Mouse (Mus musculus): Measurements from ENCODE around the gene Grin3b. TPM values are rescaled to one million over a fixed set of nuclear protein-coding genes. Genes with fewer than 3 reads are reported as not detected.

Grin3b gene
- polyA plus RNA-seq (2012; ENCODE audit: insufficient read depth, insufficient read length, missing spikeins): 0.65 and 0.91 TPM in 2 replicates

GRCm38 (mm10) chr10:79970415-79971182 is at the start of gene Grin3b:
Gene Grin3b, plus strand, starts transcription at chr10:79970715.
- no peak within 1 kb of the TSS for H3K27ac ChIP-seq (ENCODE audit: insufficient read depth, low read depth, low read length)
- peaks cover 13% of the 10 kb centered on the region for H3K4me1 ChIP-seq (ENCODE audit: control insufficient read depth, insufficient read depth, low read length)
- TF ChIP-seq CTCF (IDR thresholded peaks at IDR 0.05; ENCODE audit: low read depth, low read length): no peak
- TF ChIP-seq POLR2A (IDR thresholded peaks at IDR 0.05; ENCODE audit: borderline replicate concordance, low read depth, low read length): no peak
- peak within 1 kb of the TSS; percentile 32 for H3K4me3 ChIP-seq (ENCODE audit: insufficient read depth, low read length)

- Histone ChIP-seq H3K4me1 (ENCODE audit: control insufficient read depth, insufficient read depth, low read length) (peaks cover 14% of the 10 kb centered on the region), H3K4me3 (ENCODE audit: insufficient read depth, low read length) (no peak within 1 kb of the TSS), H3K27ac (ENCODE audit: insufficient read depth, low read depth, low read length) (no peak within 1 kb of the TSS)
- TF ChIP-seq CTCF (IDR thresholded peaks at IDR 0.05; ENCODE audit: low read depth, low read length): no peak
- TF ChIP-seq POLR2A (IDR thresholded peaks at IDR 0.05; ENCODE audit: borderline replicate concordance, low read depth, low read length): no peak
Observed at GRCm38 (mm10) chr10:79920958-79921535, 49.5 kb upstream of the Grin3b start, which contains the start of gene R3hdm4. Gene R3hdm4, minus strand, starts transcription at chr10:79921208.

DNA sequence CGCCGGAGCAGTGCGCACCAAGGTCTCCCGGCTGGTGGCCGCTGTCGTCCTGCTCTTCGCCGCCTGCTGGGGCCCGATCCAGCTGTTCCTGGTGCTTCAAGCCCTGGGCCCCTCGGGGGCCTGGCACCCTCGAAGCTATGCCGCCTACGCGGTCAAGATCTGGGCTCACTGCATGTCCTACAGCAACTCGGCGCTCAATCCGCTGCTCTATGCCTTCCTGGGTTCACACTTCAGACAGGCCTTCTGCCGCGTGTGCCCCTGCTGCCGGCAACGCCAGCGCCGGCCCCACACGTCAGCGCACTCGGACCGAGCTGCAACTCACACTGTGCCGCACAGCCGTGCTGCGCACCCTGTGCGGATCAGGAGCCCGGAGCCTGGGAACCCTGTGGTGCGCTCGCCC is 48.9 kb upstream of the Grin3b start:
- no peak overlapping the region for H3K27ac ChIP-seq (ENCODE audit: insufficient read depth, low read depth, low read length)
- TF ChIP-seq POLR2A (IDR thresholded peaks at IDR 0.05; ENCODE audit: borderline replicate concordance, low read depth, low read length) (no peak), CTCF (IDR thresholded peaks at IDR 0.05; ENCODE audit: low read depth, low read length) (no peak)
- peaks cover 14% of the 10 kb centered on the region for H3K4me1 ChIP-seq (ENCODE audit: control insufficient read depth, insufficient read depth, low read length)
- H3K4me3 ChIP-seq (ENCODE audit: insufficient read depth, low read length): no peak overlapping the region

GRCm38 (mm10) chr10:79924998-79925784 is 45.3 kb upstream of the Grin3b start:
- H3K4me1 ChIP-seq (ENCODE audit: control insufficient read depth, insufficient read depth, low read length): peaks cover 20% of the 10 kb centered on the region
- TF ChIP-seq CTCF (IDR thresholded peaks at IDR 0.05; ENCODE audit: low read depth, low read length): peak; percentile 99
- TF ChIP-seq POLR2A (IDR thresholded peaks at IDR 0.05; ENCODE audit: borderline replicate concordance, low read depth, low read length): no peak
- H3K4me3 ChIP-seq (ENCODE audit: insufficient read depth, low read length): peak overlapping the region; percentile 77; the same call in 1 of the 2 replicates
- no peak overlapping the region for H3K27ac ChIP-seq (ENCODE audit: insufficient read depth, low read depth, low read length)

- H3K4me1 ChIP-seq (ENCODE audit: control insufficient read depth, insufficient read depth, low read length): peaks cover 21% of the 10 kb centered on the region
- H3K27ac ChIP-seq (ENCODE audit: insufficient read depth, low read depth, low read length): peak overlapping the region; percentile 31
- peak overlapping the region; percentile 77 for H3K4me3 ChIP-seq (ENCODE audit: insufficient read depth, low read length)
- TF ChIP-seq POLR2A (IDR thresholded peaks at IDR 0.05; ENCODE audit: borderline replicate concordance, low read depth, low read length): no peak
- TF ChIP-seq CTCF (IDR thresholded peaks at IDR 0.05; ENCODE audit: low read depth, low read length): no peak
Observed at GRCm38 (mm10) chr10:79925785-79926490, 44.6 kb upstream of the Grin3b start.

GRCm38 (mm10) chr10:79926491-79927323 is 43.8 kb upstream of the Grin3b start, which contains the start of gene Arid3a:
Gene Arid3a, plus strand, starts transcription at chr10:79927043.
- peak within 1 kb of the TSS; percentile 86 for H3K27ac ChIP-seq (ENCODE audit: insufficient read depth, low read depth, low read length)
- H3K4me3 ChIP-seq (ENCODE audit: insufficient read depth, low read length): peak within 1 kb of the TSS; percentile 77
- H3K4me1 ChIP-seq (ENCODE audit: control insufficient read depth, insufficient read depth, low read length): peaks cover 28% of the 10 kb centered on the region
- TF ChIP-seq CTCF (IDR thresholded peaks at IDR 0.05; ENCODE audit: low read depth, low read length) (no peak), POLR2A (IDR thresholded peaks at IDR 0.05; ENCODE audit: borderline replicate concordance, low read depth, low read length) (no peak)

DNA sequence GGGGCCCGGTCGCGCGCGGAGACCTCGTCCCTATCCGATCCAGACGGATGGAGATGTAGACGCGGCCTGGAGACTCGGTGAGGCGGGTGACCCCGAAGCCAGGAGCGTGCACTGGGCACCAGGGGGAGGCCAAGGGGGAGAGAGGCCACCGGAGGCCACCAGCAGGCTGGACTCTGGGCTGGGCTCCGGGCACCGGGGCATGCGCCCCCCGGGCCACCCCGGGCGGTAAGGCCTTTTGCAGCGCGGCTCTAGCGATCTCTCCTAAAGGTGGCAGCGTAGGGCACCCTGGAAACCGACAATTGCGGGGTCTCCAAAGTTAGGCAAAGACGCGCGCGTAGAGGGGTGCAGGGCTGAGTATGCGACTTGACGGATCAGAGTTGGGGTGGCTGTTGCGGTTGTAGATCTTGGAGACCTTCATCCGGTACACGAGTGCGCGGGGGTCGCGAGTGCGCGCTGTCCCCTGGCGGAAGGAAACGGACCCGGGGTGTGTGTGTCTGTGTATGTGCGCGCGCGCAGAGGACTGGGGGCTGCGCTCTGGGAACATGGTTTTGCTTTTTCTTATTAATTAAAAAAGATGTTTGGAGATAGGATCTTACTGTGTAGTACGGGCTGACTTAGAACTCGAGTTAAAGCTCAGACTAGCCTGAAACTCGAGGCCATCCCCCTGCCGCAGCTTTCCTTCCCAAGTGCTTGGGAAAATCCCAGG is 43.0 kb upstream of the Grin3b start:
- H3K27ac ChIP-seq (ENCODE audit: insufficient read depth, low read depth, low read length): peak overlapping the region; percentile 86
- peak overlapping the region; percentile 77 for H3K4me3 ChIP-seq (ENCODE audit: insufficient read depth, low read length)
- peaks cover 36% of the 10 kb centered on the region for H3K4me1 ChIP-seq (ENCODE audit: control insufficient read depth, insufficient read depth, low read length)
- TF ChIP-seq CTCF (IDR thresholded peaks at IDR 0.05; ENCODE audit: low read depth, low read length) (no peak), POLR2A (IDR thresholded peaks at IDR 0.05; ENCODE audit: borderline replicate concordance, low read depth, low read length) (no peak)

DNA sequence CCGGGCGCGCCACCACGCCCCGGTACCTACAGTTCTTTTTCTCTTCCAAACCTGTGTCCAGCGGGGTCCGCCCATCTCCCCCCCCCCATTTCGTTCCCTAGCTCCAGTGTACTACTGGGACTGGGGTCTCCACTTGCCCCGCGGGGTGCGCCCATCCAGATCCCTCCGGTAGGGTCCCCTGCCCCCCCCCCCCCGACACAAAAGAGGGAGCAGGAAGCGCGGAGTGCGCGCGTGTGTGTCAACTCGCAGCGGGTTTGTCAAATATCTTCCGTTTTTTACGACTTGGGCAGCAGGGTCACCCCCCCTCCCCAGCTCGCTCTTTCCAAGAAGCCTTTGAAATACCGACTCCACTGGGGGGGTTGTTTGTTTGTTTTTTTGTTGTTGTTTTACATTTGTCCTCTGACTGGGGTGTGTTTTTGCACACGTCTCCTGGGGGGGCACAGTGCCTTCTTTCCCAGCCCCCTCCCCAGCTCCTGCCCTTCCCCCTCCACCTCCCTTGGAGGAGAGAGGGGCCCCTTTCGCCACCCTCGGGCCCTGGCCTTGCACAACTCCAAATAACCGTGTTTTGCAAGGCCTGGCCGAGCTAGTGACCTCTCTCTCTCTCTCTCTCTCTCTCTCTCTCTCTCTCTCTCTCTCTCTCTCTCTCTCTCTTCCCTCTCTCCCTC is 42.4 kb upstream of the Grin3b start:
- Histone ChIP-seq H3K27ac (ENCODE audit: insufficient read depth, low read depth, low read length) (peak overlapping the region; percentile 86), H3K4me1 (ENCODE audit: control insufficient read depth, insufficient read depth, low read length) (peaks cover 39% of the 10 kb centered on the region), H3K4me3 (ENCODE audit: insufficient read depth, low read length) (peak overlapping the region; percentile 77)
- no peak for TF ChIP-seq POLR2A (IDR thresholded peaks at IDR 0.05; ENCODE audit: borderline replicate concordance, low read depth, low read length)
- no peak for TF ChIP-seq CTCF (IDR thresholded peaks at IDR 0.05; ENCODE audit: low read depth, low read length)
